Mouse (Mus musculus): ENCODE measurements around the gene Pnldc1.

Gene Pnldc1

GRCm38 (mm10) chr17:12857395-12857794 lies 52.6 kb downstream of the Pnldc1 start:
- TF ChIP-seq POU5F1 (IDR thresholded peaks at IDR 0.05; ENCODE audit: borderline replicate concordance, low read length) (no peak), CTCF (conservative IDR thresholded peaks at IDR 0.05; ENCODE audit: low read length) (no peak), NANOG (IDR thresholded peaks at IDR 0.05; ENCODE audit: borderline replicate concordance, low read length) (no peak)
- peaks cover 10% of the 10 kb centered on the region for H3K9me3 ChIP-seq (ENCODE audit: low read length)

GRCm38 (mm10) chr17:12854386-12854785 lies 55.6 kb downstream of the Pnldc1 start:
- Histone ChIP-seq H3K27me3 (ENCODE audit: insufficient read depth, low read length) (peaks cover 16% of the 10 kb centered on the region; the same call in 1 of the 2 replicates), H3K4me3 (replicated peaks; ENCODE audit: low read length) (no peak overlapping the region), H3K4me1 (replicated peaks; ENCODE audit: low read depth, low read length) (peaks cover 7% of the 10 kb centered on the region), H3K9me3 (ENCODE audit: low read length) (peaks cover 10% of the 10 kb centered on the region), H3K36me3 (ENCODE audit: insufficient read depth, low read length) (no peaks in the 10 kb centered on the region)
- TF ChIP-seq POU5F1 (IDR thresholded peaks at IDR 0.05; ENCODE audit: borderline replicate concordance, low read length) (no peak), CTCF (conservative IDR thresholded peaks at IDR 0.05; ENCODE audit: low read length) (no peak), NANOG (IDR thresholded peaks at IDR 0.05; ENCODE audit: borderline replicate concordance, low read length) (no peak)

More at GRCm38 (mm10) chr17:12857395-12857794, 52.6 kb downstream of the Pnldc1 start:
- Histone ChIP-seq H3K36me3 (ENCODE audit: insufficient read depth, low read length) (no peaks in the 10 kb centered on the region), H3K4me1 (replicated peaks; ENCODE audit: low read depth, low read length) (peaks cover 7% of the 10 kb centered on the region), H3K4me3 (replicated peaks; ENCODE audit: low read length) (no peak overlapping the region), H3K27me3 (ENCODE audit: insufficient read depth, low read length) (peaks cover 8% of the 10 kb centered on the region)

DNA sequence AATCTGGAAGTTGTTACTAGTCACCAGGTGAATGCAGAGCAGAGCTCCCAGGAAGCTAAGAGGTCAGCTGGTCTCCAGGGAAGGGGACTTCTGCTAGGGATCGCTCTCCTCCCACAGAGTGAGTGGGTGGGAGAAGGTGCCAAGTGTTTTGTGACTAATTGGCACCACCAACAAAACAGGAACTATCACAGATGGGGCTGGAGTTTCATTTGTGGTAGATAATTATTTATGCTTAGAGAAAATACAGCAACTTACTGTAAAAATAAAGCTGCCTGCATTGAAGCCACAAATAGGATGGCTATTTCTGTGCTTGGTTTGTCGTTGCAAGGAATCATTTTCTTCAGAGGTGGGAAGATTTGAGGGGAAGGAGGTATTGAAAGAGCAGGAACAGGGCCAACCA lies 56.2 kb downstream of the Pnldc1 start:
- Histone ChIP-seq H3K9me3 (ENCODE audit: low read length) (peaks cover 10% of the 10 kb centered on the region), H3K27me3 (ENCODE audit: insufficient read depth, low read length) (peaks cover 16% of the 10 kb centered on the region; the same call in 1 of the 2 replicates)
- TF ChIP-seq POU5F1 (IDR thresholded peaks at IDR 0.05; ENCODE audit: borderline replicate concordance, low read length) (no peak), NANOG (IDR thresholded peaks at IDR 0.05; ENCODE audit: borderline replicate concordance, low read length) (no peak), CTCF (conservative IDR thresholded peaks at IDR 0.05; ENCODE audit: low read length) (no peak)

DNA sequence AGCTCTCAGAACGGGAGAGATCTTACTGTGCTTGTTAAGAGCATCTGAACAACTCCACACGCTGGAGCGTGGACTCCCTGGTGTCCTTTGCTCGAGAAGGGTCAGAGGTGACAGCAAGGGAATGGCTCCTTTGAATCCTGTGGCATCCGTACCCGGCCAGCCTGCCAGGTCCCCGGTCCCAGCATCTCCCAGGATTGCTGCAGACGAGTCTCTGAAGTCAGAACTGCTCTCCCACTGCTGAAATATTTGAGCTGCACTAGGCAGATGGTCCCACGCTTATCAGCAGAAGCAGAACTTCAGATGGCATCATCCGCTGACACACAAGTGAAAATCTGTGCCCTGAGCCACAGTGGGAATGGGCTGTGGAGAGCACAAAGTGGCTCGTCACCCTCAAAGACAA lies 58.3 kb downstream of the Pnldc1 start:
- H3K36me3 ChIP-seq (ENCODE audit: insufficient read depth, low read length) = no peaks in the 10 kb centered on the region
- no peak overlapping the region for H3K4me3 ChIP-seq (replicated peaks; ENCODE audit: low read length)
- TF ChIP-seq NANOG (IDR thresholded peaks at IDR 0.05; ENCODE audit: borderline replicate concordance, low read length) (no peak), CTCF (conservative IDR thresholded peaks at IDR 0.05; ENCODE audit: low read length) (no peak), POU5F1 (IDR thresholded peaks at IDR 0.05; ENCODE audit: borderline replicate concordance, low read length) (no peak)
- H3K4me1 ChIP-seq (replicated peaks; ENCODE audit: low read depth, low read length) = peaks cover 14% of the 10 kb centered on the region
- peaks cover 17% of the 10 kb centered on the region for H3K27me3 ChIP-seq (ENCODE audit: insufficient read depth, low read length)
- H3K9me3 ChIP-seq (ENCODE audit: low read length) = peaks cover 10% of the 10 kb centered on the region

More for the DNA sequence above, 56.2 kb downstream of the Pnldc1 start:
- H3K36me3 ChIP-seq (ENCODE audit: insufficient read depth, low read length) = no peaks in the 10 kb centered on the region
- H3K4me3 ChIP-seq (replicated peaks; ENCODE audit: low read length) = no peak overlapping the region
- H3K4me1 ChIP-seq (replicated peaks; ENCODE audit: low read depth, low read length) = peaks cover 7% of the 10 kb centered on the region

GRCm38 (mm10) chr17:12849778-12850382 lies 60.1 kb downstream of the Pnldc1 start:
- no peak for TF ChIP-seq NANOG (IDR thresholded peaks at IDR 0.05; ENCODE audit: borderline replicate concordance, low read length)
- no peak for TF ChIP-seq POU5F1 (IDR thresholded peaks at IDR 0.05; ENCODE audit: borderline replicate concordance, low read length)
- no peak for TF ChIP-seq CTCF (conservative IDR thresholded peaks at IDR 0.05; ENCODE audit: low read length)
- H3K36me3 ChIP-seq (ENCODE audit: insufficient read depth, low read length) = no peaks in the 10 kb centered on the region
- H3K9me3 ChIP-seq (ENCODE audit: low read length) = peaks cover 10% of the 10 kb centered on the region
- H3K4me1 ChIP-seq (replicated peaks; ENCODE audit: low read depth, low read length) = peaks cover 23% of the 10 kb centered on the region
- no peak overlapping the region for H3K4me3 ChIP-seq (replicated peaks; ENCODE audit: low read length)
- peaks cover 23% of the 10 kb centered on the region for H3K27me3 ChIP-seq (ENCODE audit: insufficient read depth, low read length)

DNA sequence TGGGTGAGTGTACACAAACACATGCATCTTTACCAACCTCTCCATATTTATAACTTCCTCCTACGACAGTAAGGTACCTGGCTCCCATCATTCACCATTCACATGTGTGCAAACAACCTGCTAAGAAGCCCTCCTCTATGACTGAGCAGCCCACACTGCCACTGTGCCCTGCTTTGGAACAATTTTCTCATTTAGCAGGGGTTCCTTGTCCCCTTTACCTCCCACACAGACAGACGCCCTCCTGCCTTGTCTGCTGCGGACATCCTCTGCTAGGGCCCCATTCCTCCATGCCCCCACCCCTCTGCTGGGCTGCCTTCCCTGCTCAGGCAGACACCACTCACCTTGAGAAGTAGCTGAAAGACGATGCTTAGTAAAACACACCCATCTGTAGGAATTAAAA lies 62.3 kb downstream of the Pnldc1 start:
- TF ChIP-seq NANOG (IDR thresholded peaks at IDR 0.05; ENCODE audit: borderline replicate concordance, low read length) = no peak
- TF ChIP-seq CTCF (conservative IDR thresholded peaks at IDR 0.05; ENCODE audit: low read length) = no peak
- TF ChIP-seq POU5F1 (IDR thresholded peaks at IDR 0.05; ENCODE audit: borderline replicate concordance, low read length) = no peak
- H3K4me1 ChIP-seq (replicated peaks; ENCODE audit: low read depth, low read length) = peaks cover 19% of the 10 kb centered on the region
- no peaks in the 10 kb centered on the region for H3K9me3 ChIP-seq (ENCODE audit: low read length)

GRCm38 (mm10) chr17:12846474-12846873 lies 63.6 kb downstream of the Pnldc1 start:
- Histone ChIP-seq H3K4me1 (replicated peaks; ENCODE audit: low read depth, low read length) (peaks cover 16% of the 10 kb centered on the region), H3K4me3 (replicated peaks; ENCODE audit: low read length) (0 out of 2 replicates have a peak overlapping the region, but pooled peaks have one; percentile 43), H3K36me3 (ENCODE audit: insufficient read depth, low read length) (no peaks in the 10 kb centered on the region), H3K27me3 (ENCODE audit: insufficient read depth, low read length) (peaks cover 17% of the 10 kb centered on the region; the same call in 1 of the 2 replicates), H3K9me3 (ENCODE audit: low read length) (no peaks in the 10 kb centered on the region)
- TF ChIP-seq POU5F1 (IDR thresholded peaks at IDR 0.05; ENCODE audit: borderline replicate concordance, low read length) (no peak), CTCF (conservative IDR thresholded peaks at IDR 0.05; ENCODE audit: low read length) (no peak), NANOG (IDR thresholded peaks at IDR 0.05; ENCODE audit: borderline replicate concordance, low read length) (no peak)

More for the DNA sequence above, 62.3 kb downstream of the Pnldc1 start:
- Histone ChIP-seq H3K27me3 (ENCODE audit: insufficient read depth, low read length) (peaks cover 17% of the 10 kb centered on the region; the same call in 1 of the 2 replicates), H3K36me3 (ENCODE audit: insufficient read depth, low read length) (no peaks in the 10 kb centered on the region), H3K4me3 (replicated peaks; ENCODE audit: low read length) (no peak overlapping the region)

- Histone ChIP-seq H3K9me3 (ENCODE audit: low read length) (no peaks in the 10 kb centered on the region), H3K4me1 (replicated peaks; ENCODE audit: low read depth, low read length) (peaks cover 16% of the 10 kb centered on the region), H3K27me3 (ENCODE audit: insufficient read depth, low read length) (peaks cover 11% of the 10 kb centered on the region; the same call in 1 of the 2 replicates), H3K36me3 (ENCODE audit: insufficient read depth, low read length) (no peaks in the 10 kb centered on the region), H3K4me3 (replicated peaks; ENCODE audit: low read length) (peak overlapping the region; percentile 43; the same call in 1 of the 2 replicates)
- TF ChIP-seq NANOG (IDR thresholded peaks at IDR 0.05; ENCODE audit: borderline replicate concordance, low read length) (no peak), POU5F1 (IDR thresholded peaks at IDR 0.05; ENCODE audit: borderline replicate concordance, low read length) (no peak), CTCF (conservative IDR thresholded peaks at IDR 0.05; ENCODE audit: low read length) (no peak)
Measured at GRCm38 (mm10) chr17:12845862-12846261, 64.2 kb downstream of the Pnldc1 start.

Measured in E14TG2a.4 (cell line).